Mouse (Mus musculus): ENCODE data around the gene Nsd2.

GRCm38 (mm10) chr5:33900701-33901263 is 80.3 kb downstream of the Nsd2 start:
- TF ChIP-seq CTCF (IDR thresholded peaks at IDR 0.05; ENCODE audit: extremely low read depth, insufficient read depth, insufficient read length, insufficient replicate concordance) = no peak
- no peak for TF ChIP-seq POLR2A (IDR thresholded peaks at IDR 0.05; ENCODE audit: low read depth, low read length)
